Mouse (Mus musculus) bone marrow, adult 2 months (tissue): ENCODE measurements around the gene Kcnk3.

Experiments used
- CTCF ChIP-seq: fragments of 200-500 bp; IDR thresholded peaks from 2 replicates; pipeline ENCODE4 v1.5.1; 2011; ENCODE audit warnings: low read length, control low read depth; ENCODE audit not compliant: control insufficient read depth, insufficient read depth
- POLR2A ChIP-seq: fragments of 200-500 bp; IDR thresholded peaks from 2 replicates; pipeline ENCODE4 v1.6.1; 2011; ENCODE audit warnings: low read depth, mild to moderate bottlenecking, control low read depth, low read length, borderline replicate concordance; ENCODE audit not compliant: control insufficient read depth

- no peak for TF ChIP-seq CTCF
- TF ChIP-seq POLR2A = no peak
Measured at GRCm38 (mm10) chr5:30614221-30614620, 26.3 kb downstream of the Kcnk3 start.
